Mouse (Mus musculus): ENCODE measurements at regions not wholly inside any gene's neighbourhood (a gene's known extent, or its start where the extent isn't known, plus 50 kb on each side); places are given as distances from the start of the nearest gene placed in this dataset.

DNA sequence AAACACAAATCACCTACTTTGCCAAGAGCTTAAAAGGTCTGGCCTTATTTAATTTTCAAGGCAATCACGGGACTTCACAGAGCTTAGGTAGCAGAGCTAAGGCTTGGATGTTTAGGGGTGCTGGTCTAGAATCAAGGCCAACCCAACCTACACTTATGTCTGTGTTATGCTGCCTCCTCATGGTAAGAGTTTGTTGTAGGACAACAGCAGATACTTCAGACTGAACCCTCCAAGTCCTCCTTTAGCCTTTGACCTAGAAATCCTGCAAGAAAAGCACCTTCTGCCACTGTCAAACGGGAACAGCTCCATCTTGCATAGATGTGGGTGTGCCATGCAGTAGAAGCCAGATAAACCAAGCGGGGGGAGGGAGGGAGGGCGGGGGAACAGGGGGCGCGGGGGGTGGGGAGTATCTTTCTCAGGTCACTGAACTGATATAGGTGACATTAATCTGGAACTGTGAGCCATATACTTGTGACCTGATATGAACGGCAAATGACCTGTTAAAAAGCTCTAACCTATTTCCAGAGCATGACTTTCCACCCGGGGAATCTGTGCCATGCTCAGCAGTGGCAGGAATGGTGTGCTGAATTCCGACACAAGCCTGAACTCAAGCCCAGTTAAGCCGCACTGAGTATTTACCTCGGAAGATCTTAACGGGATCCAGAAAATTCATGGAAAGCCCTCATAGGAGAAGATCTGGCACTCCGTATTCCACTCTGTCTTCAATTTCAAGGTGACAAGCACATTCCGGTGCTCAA is 838.3 kb downstream of the Gsdmc2 start:
- no peak for DNase-seq (ENCODE audit: low spot score in 2 of 2)

- no peak for DNase-seq (ENCODE audit: low spot score in 2 of 2)
Observed at GRCm38 (mm10) chr15:62994691-62995090, 850.3 kb downstream of the Gsdmc2 start.

DNA sequence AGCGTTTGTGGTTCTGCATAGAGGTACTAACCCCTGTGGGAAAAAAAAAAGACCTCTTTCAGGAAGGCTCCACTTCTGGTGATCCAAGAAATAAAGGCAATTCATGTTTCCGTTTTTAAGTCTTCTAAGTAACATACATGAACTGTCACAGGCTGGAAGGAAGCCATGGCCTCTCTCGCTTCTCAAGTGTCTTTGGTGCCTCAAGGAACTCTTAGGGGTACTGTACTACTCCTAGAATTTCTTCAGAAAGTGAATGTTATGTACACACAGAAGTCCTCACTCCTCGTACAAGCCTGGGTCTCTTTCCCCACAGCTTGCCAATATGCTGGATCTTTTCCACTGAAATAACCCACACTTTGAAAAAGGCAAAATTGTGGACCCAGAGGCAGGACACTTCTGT is 858.1 kb downstream of the Gsdmc2 start:
- no peak for DNase-seq (ENCODE audit: low spot score in 2 of 2)

DNA sequence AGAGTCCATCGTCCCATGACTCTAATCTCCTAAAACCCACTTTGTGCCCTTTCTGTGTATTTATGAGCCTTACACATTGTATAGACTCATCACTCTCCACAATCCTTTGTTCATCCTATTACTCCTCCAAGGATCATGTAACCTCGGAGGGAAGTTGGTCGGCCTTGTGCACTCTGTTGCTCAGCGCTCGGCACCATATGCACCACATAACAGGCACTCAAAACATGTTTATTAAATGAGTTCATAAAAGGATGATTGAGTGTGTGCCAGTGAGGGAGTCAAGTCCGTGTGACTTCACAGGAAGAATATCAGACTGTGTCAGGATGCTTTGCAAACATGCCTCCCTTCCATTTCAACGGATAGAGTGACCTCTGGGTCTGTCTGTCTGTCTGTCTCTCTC is 858.8 kb downstream of the Gsdmc2 start:
- no peak for DNase-seq (ENCODE audit: low spot score in 2 of 2)

DNA sequence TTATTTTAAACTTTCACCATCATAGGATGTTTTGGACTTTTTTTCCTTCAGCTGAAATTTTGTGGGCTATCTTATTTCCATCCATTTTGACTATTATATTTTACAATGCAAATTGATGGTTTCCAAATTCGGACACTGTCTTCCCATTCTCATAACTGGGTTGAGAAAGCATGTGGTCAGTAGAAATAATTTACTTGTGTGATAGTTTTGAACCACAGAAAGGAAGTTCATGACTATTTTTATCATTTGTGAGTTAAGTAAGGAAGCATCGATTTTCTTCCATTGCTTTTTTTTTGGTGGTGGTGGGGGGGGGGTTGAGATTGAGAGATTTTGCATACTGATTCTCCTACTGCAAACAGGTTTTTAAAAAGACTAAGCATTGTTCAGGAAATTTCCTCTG is 874.4 kb downstream of the Gsdmc2 start:
- no peak for DNase-seq (ENCODE audit: low spot score in 2 of 2)

- no peak for DNase-seq (ENCODE audit: low spot score in 2 of 2)
Observed at GRCm38 (mm10) chr15:62962681-62963080, 882.3 kb downstream of the Gsdmc2 start.

GRCm38 (mm10) chr15:62960623-62961022 is 884.4 kb downstream of the Gsdmc2 start:
- no peak for DNase-seq (ENCODE audit: low spot score in 2 of 2)

DNA sequence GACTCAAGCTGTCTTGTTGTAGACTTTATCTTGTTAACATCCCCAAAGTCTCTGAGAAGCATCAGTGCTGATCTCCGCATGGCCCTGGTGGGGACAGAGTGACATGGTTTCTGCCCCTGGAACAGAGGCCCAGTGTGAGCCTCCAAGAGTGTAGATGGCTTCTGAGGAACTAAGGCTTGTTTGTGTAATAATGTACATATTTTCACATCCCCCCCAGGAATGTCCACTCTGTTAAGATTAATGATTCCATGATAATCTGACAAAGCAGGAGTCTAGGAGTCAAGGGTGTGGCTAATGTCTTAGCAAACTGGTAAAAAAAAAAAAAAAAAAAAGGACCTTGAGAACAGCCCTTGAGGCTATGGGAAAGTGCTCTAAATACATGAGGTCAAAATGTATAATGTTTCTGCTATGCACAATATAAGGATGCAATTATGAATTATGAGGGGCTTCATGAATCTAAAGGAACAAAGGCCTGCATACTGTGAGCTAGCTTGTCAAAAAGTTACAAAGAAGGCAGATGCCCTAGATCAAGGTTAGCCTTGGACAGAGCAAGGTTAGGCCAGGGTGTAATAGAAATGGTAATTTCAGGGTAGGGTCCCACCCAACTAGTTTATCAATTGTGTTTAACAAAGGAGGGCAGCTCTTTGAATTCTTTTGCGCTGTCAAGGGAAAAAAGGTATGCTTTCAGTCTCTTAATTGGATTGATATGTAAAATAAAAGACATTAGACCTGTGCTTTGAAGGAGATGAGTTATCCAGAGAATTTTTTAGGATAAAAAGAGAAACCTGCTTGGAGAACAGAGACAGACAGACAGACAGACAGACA is 886.3 kb downstream of the Gsdmc2 start:
- DNase-seq (ENCODE audit: low spot score in 2 of 2): no peak

DNA sequence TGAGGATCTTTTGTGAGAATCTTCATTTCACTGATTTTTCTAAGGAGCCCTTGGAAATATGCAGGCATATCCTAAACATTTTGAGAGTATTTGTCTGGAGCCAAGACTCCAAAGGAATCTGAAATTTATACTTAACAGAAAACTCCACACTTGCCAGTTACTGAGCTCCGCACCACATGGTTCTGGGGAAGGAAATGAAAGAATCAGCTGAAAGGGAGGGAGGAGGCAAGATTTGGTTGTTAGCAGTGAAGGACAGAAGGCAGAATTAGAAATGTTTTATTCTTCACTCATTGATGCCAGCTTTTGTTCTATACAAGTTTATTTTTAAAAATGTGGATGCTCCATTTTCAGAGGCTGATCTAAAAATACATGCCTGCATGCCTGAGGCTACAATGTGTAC is 890.1 kb downstream of the Gsdmc2 start:
- no peak for DNase-seq (ENCODE audit: low spot score in 2 of 2)

GRCm38 (mm10) chr15:62954322-62954820 is 890.6 kb downstream of the Gsdmc2 start:
- no peak for DNase-seq (ENCODE audit: low spot score in 2 of 2)

GRCm38 (mm10) chr15:62953215-62953941 is 891.6 kb downstream of the Gsdmc2 start:
- DNase-seq (ENCODE audit: low spot score in 2 of 2): no peak

DNA sequence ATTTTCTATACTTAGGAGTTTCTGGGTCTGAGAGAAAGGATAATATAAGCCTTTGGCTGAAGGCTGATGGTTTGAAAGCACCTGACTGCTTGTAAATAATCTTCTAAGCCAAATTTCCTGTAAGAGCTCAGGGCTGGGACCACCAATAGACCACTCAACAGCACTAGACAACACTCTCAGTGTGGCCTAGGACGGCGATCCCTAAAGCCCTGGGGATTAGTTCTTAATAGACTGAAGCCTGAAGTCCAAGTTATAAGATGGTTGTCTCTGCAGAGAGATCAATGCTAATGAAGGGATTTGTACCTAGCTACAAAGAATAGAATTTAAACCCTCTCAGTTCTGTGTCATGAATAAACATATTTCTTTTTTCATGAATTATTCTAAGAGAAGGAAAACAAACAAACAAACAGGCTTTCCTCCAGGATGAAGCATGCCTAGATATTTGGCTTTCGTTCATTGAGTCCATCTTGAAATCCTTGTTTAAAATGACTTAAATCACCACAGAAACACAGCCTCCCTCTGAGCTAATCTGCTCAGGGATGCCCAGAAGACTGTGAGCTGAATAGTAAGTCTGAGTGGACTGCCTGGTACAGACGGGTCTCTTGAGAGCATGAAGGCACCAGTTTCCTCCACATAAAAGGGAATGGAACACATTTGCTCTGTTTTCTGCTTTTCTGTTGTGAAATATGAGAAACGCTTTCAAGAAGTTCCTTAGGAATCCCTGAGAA is 892.3 kb downstream of the Gsdmc2 start:
- DNase-seq (ENCODE audit: low spot score in 2 of 2): no peak

GRCm38 (mm10) chr15:62939416-62939815 is 905.6 kb downstream of the Gsdmc2 start:
- no peak for DNase-seq (ENCODE audit: low spot score in 2 of 2)

- no peak for DNase-seq (ENCODE audit: low spot score in 2 of 2)
Observed at GRCm38 (mm10) chr15:62937756-62938155, 907.2 kb downstream of the Gsdmc2 start.

- DNase-seq (ENCODE audit: low spot score in 2 of 2): no peak
Observed at GRCm38 (mm10) chr15:62934522-62935189, 910.3 kb downstream of the Gsdmc2 start.

DNA sequence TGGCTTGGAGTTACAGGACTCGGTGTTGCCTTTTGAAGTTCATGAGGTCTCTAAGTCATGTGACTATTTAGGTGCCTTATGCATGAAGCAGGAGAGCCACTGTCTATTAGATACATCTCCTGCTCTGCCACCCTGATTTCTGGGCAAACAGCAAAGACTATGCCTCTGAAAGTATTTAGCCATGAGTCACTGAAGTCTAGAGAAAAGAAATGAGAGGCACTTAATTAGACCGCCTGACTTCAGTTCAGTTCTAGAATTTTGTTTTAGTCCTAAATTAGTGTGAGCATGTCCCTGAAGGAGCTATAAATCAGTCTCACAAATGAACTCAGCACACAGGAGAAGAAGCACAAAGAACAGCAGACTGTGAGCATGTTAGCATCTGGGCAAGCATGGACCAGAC is 924.5 kb downstream of the Gsdmc2 start:
- DNase-seq (ENCODE audit: low spot score in 2 of 2): no peak

DNA sequence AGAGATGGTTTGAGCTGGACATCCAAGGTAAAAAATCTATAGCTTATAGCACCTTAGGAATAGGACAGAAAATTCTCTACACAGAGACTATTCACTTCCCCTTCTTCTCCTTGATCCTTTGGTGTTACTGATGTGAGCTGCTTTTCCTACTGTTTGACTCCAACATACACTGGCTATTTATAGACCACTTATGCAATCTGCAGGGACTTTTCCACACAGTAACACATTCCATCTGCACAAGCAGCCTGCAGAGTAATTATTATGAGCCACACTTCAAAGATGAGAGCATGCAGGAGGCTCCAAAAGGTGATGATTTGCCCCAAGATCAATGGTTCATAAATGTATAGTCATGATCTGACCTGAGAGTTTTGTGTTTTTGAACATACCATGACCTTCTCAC is 925.7 kb downstream of the Gsdmc2 start:
- DNase-seq (ENCODE audit: low spot score in 2 of 2): no peak

GRCm38 (mm10) chr15:62908379-62908778 is 936.6 kb downstream of the Gsdmc2 start:
- no peak for DNase-seq (ENCODE audit: low spot score in 2 of 2)

DNA sequence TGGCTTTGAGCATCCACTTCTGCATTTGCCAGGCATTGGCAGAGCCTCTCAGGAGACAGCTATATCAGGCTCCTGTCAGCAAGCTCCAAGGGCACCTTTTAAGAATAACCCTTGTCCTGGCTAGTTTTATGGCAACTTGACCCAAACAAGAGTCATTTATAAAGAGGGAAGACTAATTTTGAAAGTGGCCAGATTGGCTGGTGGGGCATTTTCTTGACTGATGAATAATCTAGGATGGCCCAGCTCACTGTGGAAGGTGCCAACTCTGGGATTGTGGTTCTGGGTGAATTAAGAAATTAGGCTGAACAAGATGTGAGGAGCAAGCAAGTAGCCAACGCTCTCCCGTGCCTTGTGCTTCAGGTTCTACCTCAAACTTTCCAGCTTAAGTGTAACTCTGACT is 937.8 kb downstream of the Gsdmc2 start:
- DNase-seq (ENCODE audit: low spot score in 2 of 2): no peak

DNA sequence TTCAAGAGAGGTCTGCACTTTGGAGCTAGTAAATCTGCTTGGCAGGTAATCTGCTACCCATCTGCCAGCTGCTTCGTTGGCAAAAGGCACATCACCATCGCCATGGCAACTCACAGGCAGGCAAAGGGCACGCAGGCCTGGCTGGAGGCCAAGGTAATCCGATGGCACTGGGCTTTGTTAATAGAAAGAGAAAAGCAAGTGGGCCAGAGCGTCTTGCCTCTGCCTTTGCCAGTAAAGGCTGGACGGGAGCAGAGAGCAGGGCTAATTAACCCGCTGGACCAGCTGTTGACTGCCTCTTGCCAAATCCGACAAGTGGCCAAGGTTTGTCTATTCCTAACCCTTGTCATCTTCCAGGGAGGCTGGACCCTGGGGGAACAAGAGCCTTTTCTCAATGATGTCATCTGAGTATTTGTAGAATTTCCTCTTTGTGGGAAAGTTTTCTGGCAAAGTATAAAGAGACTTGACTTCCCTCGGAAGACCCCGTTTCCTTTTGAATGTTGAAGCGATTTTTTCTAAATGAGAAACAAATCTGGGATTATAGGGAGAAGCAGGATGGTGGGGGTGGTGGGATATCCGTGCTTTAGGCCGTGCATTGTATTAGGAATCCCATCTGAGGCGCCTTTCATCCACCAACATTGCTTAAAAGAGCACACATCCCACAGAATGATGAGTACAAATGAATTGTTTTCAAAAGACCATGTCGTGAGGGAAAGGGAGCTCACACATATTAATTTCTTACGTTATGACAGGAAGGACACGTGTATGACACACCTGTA is 941.7 kb downstream of the Gsdmc2 start:
- DNase-seq (ENCODE audit: low spot score in 2 of 2): peak; percentile 3 to 5
